Mouse (Mus musculus) CH12.LX (cell line): Measurements from ENCODE around the gene Actb.

ENCODE experiments used
- MAFK ChIP-seq: IDR thresholded peaks from 2 replicates; pipeline ENCODE4 v1.6.1; 2011; ENCODE audit warnings: low read length, improper control_type of control experiment; ENCODE audit not compliant: insufficient replicate concordance
- POLR2AphosphoS2 ChIP-seq: IDR thresholded peaks from 2 replicates; pipeline ENCODE4 v1.6.1; 2011; ENCODE audit warnings: low read depth, low read length, improper control_type of control experiment

GRCm38 (mm10) chr5:142920311-142921073 is 13.9 kb upstream of the Actb start:
- no peak for TF ChIP-seq POLR2AphosphoS2
- TF ChIP-seq MAFK, result no peak
